Mouse (Mus musculus) thymus, adult 2 months (tissue): ENCODE measurements at regions not wholly inside any gene's neighbourhood (a gene's known extent, or its start where the extent isn't known, plus 50 kb on each side); places are given as distances from the start of the nearest gene placed in this dataset.
A peak's percentile ranks its signal among the peaks of the same experiment; 100 is the strongest.

Source experiments
- DNase-seq: peaks from one replicate; pipeline ENCODE4 v3.0.0; 2021
- H3K27ac ChIP-seq: fragments of 200-500 bp; 2 replicates; pipeline ENCODE4 v1.5.1; 2012; ENCODE audit warnings: low read length, control low read depth; ENCODE audit not compliant: control insufficient read depth, insufficient read depth
- H3K27me3 ChIP-seq: fragments of 200-500 bp; 2 replicates; pipeline ENCODE4 v1.6.1; 2012; ENCODE audit warnings: mild to moderate bottlenecking, low read length, moderate library complexity, mixed read lengths; ENCODE audit not compliant: control insufficient read depth, insufficient read depth
- H3K36me3 ChIP-seq: fragments of 200-500 bp; 2 replicates; pipeline ENCODE4 v1.6.1; 2012; ENCODE audit warnings: mild to moderate bottlenecking, low read length, moderate library complexity; ENCODE audit not compliant: control insufficient read depth, insufficient read depth
- H3K4me1 ChIP-seq: fragments of 200-500 bp; replicated peaks from 2 replicates; pipeline ENCODE4 v1.6.1; 2012; ENCODE audit warnings: low read length; ENCODE audit not compliant: control insufficient read depth, insufficient read depth
- H3K4me3 ChIP-seq: fragments of 200-500 bp; 2 replicates; pipeline ENCODE4 v1.5.1; 2012; ENCODE audit warnings: mild to moderate bottlenecking, low read length, control low read depth, moderate library complexity; ENCODE audit not compliant: control insufficient read depth, insufficient read depth
- CTCF ChIP-seq: fragments of 200-500 bp; IDR thresholded peaks from 2 replicates; pipeline ENCODE4 v1.5.1; 2012; ENCODE audit warnings: mild to moderate bottlenecking, control low read depth, low read length, moderate library complexity, borderline replicate concordance; ENCODE audit not compliant: control insufficient read depth, poor library complexity, insufficient read depth; ENCODE audit errors: extremely low read depth
- POLR2A ChIP-seq: fragments of 200-500 bp; IDR thresholded peaks from 2 replicates; pipeline ENCODE4 v1.6.1; 2012; ENCODE audit warnings: mild to moderate bottlenecking, low read length, control low read depth, moderate library complexity; ENCODE audit not compliant: control insufficient read depth, poor library complexity, insufficient read depth; ENCODE audit errors: extremely low read depth
- WGBS: fragments of 180-500 bp; shearing (Covaris S2); methylation state at CpG from one replicate; pipeline ENCODE4 v1.1.7; 2018; 5-methylcytosine and 5-hydroxymethylcytosine counted together

DNA sequence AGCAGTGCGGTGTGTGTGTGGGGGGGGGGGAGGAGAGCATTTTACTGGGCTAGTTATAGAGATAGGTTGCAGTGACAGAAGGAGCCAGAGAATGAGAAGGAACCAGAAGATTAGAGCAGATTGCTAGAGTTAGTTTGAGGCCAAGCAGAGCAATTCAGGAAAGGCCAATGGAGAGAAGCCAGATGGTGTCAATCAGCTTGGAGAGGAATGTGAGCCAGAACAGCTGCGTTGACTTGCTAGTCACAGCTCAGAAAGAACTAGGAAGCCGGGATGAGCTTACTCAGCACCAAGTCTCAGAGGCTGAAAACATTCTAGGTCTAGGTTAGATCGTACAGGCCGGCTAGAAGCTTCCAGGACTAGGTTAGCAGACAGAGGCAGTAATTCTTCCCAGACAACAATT is 140.6 kb downstream of the Sp3 start:
- Histone ChIP-seq H3K4me3 (no peak overlapping the region), H3K27me3 (no peaks in the 10 kb centered on the region), H3K4me1 (peaks cover 3% of the 10 kb centered on the region; the same call in 1 of the 2 replicates), H3K27ac (no peak overlapping the region), H3K36me3 (no peaks in the 10 kb centered on the region)
- WGBS: 96% methylated on average over 5 of the region's 5 CpGs
- DNase-seq: no peak
- TF ChIP-seq CTCF (no peak), POLR2A (no peak)

DNA sequence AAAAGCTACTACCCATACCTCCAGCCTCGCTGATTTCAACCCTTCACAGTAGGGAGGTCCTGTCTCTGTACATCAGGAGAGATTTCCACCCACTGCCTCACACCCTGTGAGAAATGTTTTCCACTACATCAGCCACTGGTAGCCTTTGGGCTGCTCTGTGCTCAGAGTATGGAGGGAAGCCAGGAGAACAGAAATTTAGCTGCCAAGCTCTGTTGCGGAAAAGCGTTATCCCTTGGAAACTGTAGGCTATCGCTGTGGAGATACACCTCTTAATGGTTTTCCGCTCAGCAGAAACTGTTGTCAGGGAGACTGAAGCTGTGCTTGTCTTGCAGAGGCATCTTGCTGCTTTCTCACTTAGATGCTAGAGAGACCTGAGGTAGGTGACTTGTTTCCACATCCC is 138.9 kb downstream of the Sp3 start:
- Histone ChIP-seq H3K27ac (no peak overlapping the region), H3K4me1 (peaks cover 3% of the 10 kb centered on the region; the same call in 1 of the 2 replicates), H3K4me3 (no peak overlapping the region), H3K27me3 (no peaks in the 10 kb centered on the region), H3K36me3 (no peaks in the 10 kb centered on the region)
- WGBS: 94% methylated on average over 5 of the region's 5 CpGs
- no peak for TF ChIP-seq CTCF
- TF ChIP-seq POLR2A: no peak
- DNase-seq: no peak

DNA sequence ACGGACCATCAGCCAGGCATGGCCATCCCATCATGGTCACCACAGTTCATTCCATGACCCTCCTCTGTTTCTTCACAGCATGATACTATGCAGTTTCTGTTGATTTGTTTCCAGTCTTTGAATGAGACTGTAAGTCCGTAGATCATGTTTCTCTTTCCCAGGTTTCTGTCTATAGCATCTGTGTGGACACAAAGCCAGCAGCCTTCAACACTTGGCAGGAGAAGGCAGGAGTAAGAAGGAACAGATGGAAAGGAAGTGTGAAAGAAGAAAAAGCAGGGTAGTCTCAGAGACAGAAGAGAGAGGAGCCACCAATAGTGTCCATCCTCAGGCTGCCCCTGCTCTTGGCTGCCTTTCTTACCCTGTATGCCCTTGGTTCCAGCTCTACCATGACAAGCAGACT is 136.6 kb downstream of the Sp3 start:
- H3K27ac ChIP-seq: no peak overlapping the region
- 91% methylated on average over 2 of the region's 2 CpGs for WGBS
- no peak overlapping the region for H3K4me3 ChIP-seq
- peaks cover 3% of the 10 kb centered on the region; the same call in 1 of the 2 replicates for H3K4me1 ChIP-seq
- TF ChIP-seq CTCF (no peak), POLR2A (no peak)
- no peak for DNase-seq
- H3K36me3 ChIP-seq: no peaks in the 10 kb centered on the region
- no peaks in the 10 kb centered on the region for H3K27me3 ChIP-seq

DNA sequence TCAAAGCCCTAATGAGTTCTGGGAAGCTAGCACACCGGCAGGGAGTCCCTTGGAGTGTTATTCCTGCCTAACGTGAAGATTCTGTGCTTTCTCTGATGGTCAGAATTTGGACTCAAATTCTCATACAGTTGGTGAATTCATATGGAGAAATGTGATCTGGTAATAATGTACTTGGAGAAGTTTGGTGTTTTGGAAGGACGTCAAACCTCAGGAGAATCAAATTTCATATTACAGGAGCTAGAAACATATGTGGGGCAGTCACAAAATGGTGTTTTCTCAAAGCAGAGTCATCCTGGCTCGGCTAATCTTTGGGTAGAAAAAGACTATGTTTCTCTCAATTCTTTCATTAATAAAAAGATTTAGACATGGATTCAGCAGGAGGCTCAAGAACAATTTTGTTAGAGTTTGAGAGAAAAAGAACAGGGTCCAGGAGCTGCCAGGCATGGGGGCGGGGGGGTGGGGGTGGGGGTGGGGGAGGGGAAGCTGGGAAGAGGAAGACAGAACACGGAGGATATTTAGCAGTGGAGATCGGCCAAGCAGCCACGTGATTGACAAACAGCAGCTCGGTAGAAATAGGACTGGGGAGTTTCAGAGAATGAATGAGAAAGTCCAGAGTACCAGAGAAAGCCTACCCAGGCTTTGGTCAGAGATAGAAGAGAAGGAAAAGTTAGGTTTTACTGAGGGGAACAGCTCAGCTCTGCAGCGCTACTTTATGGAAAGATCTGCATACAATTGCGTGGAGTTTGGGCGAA is 130.6 kb downstream of the Sp3 start:
- H3K27me3 ChIP-seq: no peaks in the 10 kb centered on the region
- WGBS: 63% methylated on average over 12 of the region's 12 CpGs
- no peaks in the 10 kb centered on the region for H3K36me3 ChIP-seq
- no peak for DNase-seq
- no peak for TF ChIP-seq CTCF
- TF ChIP-seq POLR2A: no peak
- no peak overlapping the region for H3K4me3 ChIP-seq
- no peak overlapping the region for H3K27ac ChIP-seq
- peaks cover 7% of the 10 kb centered on the region for H3K4me1 ChIP-seq

DNA sequence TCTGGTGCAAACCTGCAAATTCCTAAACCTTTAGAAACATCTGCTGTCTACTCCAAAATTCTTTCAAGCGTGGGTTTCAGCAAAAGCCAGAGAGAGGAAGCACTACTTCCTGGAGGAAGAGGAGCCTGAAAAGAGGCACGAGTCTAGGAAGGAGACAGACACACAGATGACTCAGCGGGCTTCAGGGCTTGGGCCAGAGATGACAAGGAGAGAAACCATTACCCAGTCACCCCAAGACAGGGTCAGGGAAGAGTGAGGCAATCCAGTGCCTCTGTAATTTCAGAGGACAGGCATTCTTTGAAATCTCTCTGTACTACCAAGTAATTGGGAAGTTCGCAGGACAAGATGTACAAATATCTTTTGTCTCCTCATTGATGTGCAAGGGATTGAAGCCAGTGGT is 127.7 kb downstream of the Sp3 start:
- no peak for DNase-seq
- 58% methylated on average over 4 of the region's 4 CpGs for WGBS
- H3K27ac ChIP-seq: no peak overlapping the region
- H3K36me3 ChIP-seq: no peaks in the 10 kb centered on the region
- peaks cover 22% of the 10 kb centered on the region for H3K4me1 ChIP-seq
- no peaks in the 10 kb centered on the region for H3K27me3 ChIP-seq
- TF ChIP-seq CTCF (no peak), POLR2A (no peak)
- no peak overlapping the region for H3K4me3 ChIP-seq

DNA sequence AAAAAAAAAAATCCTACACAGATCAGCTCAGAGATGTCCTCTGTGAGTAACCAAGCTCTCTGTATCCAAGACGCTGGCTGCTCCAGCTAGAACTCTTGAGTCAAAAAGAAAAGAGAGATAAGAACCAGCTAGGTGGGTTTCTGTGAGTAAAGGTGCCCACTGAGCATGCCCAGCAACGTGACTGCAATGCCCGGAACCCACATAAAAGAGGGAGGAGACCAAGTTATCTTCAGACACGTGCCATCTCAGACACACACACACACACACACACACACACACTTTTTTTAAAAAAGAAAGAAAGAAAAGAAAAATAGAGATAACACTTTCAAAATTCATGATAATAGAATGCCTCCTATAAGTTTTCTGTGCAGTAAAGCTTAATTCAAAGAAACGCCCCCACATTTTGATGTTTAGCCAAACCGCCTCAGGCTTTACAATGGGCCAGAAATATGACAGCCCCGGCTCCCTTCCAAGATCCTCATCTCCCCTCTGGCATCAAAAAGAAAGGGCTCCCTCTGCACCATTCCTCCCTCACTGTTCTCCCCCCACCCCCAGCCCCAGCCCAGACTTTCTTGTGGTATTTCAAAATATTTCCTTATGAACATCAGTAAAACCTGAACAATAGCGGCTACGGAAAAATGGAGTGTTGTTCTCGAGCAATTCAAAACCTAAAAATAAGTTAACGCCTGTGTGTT is 124.8 kb downstream of the Sp3 start:
- TF ChIP-seq POLR2A (no peak), CTCF (no peak)
- no peak overlapping the region for H3K27ac ChIP-seq
- WGBS: 20% methylated on average over 11 of the region's 11 CpGs

More for the DNA sequence above, 124.8 kb downstream of the Sp3 start:
- Histone ChIP-seq H3K27me3 (no peaks in the 10 kb centered on the region), H3K4me1 (peaks cover 22% of the 10 kb centered on the region), H3K4me3 (no peak overlapping the region), H3K36me3 (no peaks in the 10 kb centered on the region)
- peak; percentile 48 for DNase-seq
